Mouse (Mus musculus) lung, embryonic 14.5 days (tissue): ENCODE data around the gene Daam2. TPM values are rescaled to one million over a fixed set of nuclear protein-coding genes. Genes with fewer than 3 reads are reported as not detected.

Source experiments
- ATAC-seq: fragments of 200-750 bp; cut with Nextera tagmentation; 2 replicates; pipeline ENCODE4 v1.8.0; 2017; ENCODE audit warnings: mild to moderate bottlenecking, moderate TSS enrichment, moderate library complexity; ENCODE audit not compliant: insufficient read depth
- DNase-seq: peaks from one replicate; pipeline ENCODE4 v3.0.0-alpha.2; 2015
- H3K27ac ChIP-seq: fragments of 300-500 bp; sonication (generic); 2 replicates; pipeline ENCODE4 v1.5.1; 2014; ENCODE audit warnings: low read depth, mild to moderate bottlenecking, moderate library complexity
- H3K27me3 ChIP-seq: fragments of 300-500 bp; sonication (generic); 2 replicates; pipeline ENCODE4 v1.6.1; 2014; ENCODE audit warnings: low read length, control low read depth; ENCODE audit not compliant: insufficient read depth
- H3K36me3 ChIP-seq: fragments of 300-500 bp; sonication (generic); 2 replicates; pipeline ENCODE4 v1.6.1; 2014; ENCODE audit warnings: control low read depth; ENCODE audit not compliant: insufficient read depth
- H3K4me1 ChIP-seq: fragments of 300-500 bp; sonication (generic); 2 replicates; pipeline ENCODE4 v1.6.1; 2014; ENCODE audit warnings: antibody characterized with exemption, control low read depth; ENCODE audit not compliant: insufficient read depth
- H3K4me2 ChIP-seq: fragments of 300-500 bp; sonication (generic); 2 replicates; pipeline ENCODE4 v1.6.1; 2014; ENCODE audit warnings: mild to moderate bottlenecking
- H3K4me3 ChIP-seq: fragments of 300-500 bp; sonication (generic); 2 replicates; pipeline ENCODE4 v1.5.1; 2014; ENCODE audit warnings: low read depth, low read length
- H3K9ac ChIP-seq: fragments of 300-500 bp; sonication (generic); 2 replicates; pipeline ENCODE4 v1.6.1; 2014
- H3K9me3 ChIP-seq: fragments of 300-500 bp; sonication (generic); 2 replicates; pipeline ENCODE4 v1.6.1; 2016; ENCODE audit warnings: low read depth, low read length, control low read depth
- CTCF ChIP-seq: IDR thresholded peaks from 2 replicates; pipeline ENCODE4 v1.5.1; 2016; ENCODE audit warnings: antibody characterized with exemption, low read depth
- WGBS: fragments of 180-500 bp; shearing (Covaris S2); extraction: QIAGEN DNeasy Blood & Tissue Kit; methylation state at CpG from one replicate; pipeline ENCODE4 v1.1.7; 2014; 5-methylcytosine and 5-hydroxymethylcytosine counted together
- polyA plus RNA-seq: library from polyadenylated mRNA; unstranded; fragments of >200 nt; fragmentation: Nextera tagmentation; extraction: Ambion mirVana; gene quantifications from 2 replicates; pipeline ENCODE4 v1.2.1, GENCODE M21; 2014

Daam2 gene
- polyA plus RNA-seq, 1 experiment from 2014 or later: 18.1 TPM

GRCm38 (mm10) chr17:49568717-49569116 lies 4.6 kb upstream of the Daam2 start:
- no peak for TF ChIP-seq CTCF
- H3K27ac ChIP-seq: no peak overlapping the region
- DNase-seq (no peak), ATAC-seq (no peak)
- H3K9me3 ChIP-seq: no peaks in the 10 kb centered on the region; the same call in 1 of the 2 replicates
- no peaks in the 10 kb centered on the region for H3K36me3 ChIP-seq
- H3K4me3 ChIP-seq: no peak overlapping the region
- 62% methylated on average over 8 of the region's 8 CpGs for WGBS
- H3K4me1 ChIP-seq: no peaks in the 10 kb centered on the region
- H3K4me2 ChIP-seq: no peak overlapping the region
- H3K27me3 ChIP-seq: no peaks in the 10 kb centered on the region
- H3K9ac ChIP-seq: no peak overlapping the region

- no peaks in the 10 kb centered on the region for H3K36me3 ChIP-seq
- no peak for TF ChIP-seq CTCF
Measured at GRCm38 (mm10) chr17:49564489-49564888, 346 bp upstream of the Daam2 start.

GRCm38 (mm10) chr17:49563416-49563780 lies 745 bp downstream of the Daam2 start:
- peak; percentile 41; the same call in 1 of the 2 replicates for ATAC-seq
- no peaks in the 10 kb centered on the region for H3K36me3 ChIP-seq

More at GRCm38 (mm10) chr17:49564489-49564888, 346 bp upstream of the Daam2 start:
- Histone ChIP-seq H3K4me2 (peak overlapping the region; percentile 74), H3K27ac (peak overlapping the region; percentile 88), H3K27me3 (no peaks in the 10 kb centered on the region), H3K4me1 (0 out of 2 replicates have a peak, but pooled peaks cover 5% of the 10 kb centered on the region), H3K9me3 (no peaks in the 10 kb centered on the region), H3K9ac (peak overlapping the region; percentile 72), H3K4me3 (peak overlapping the region; percentile 52)
- ATAC-seq (peak; percentile 9; the same call in 1 of the 2 replicates), DNase-seq (no peak)
- WGBS: 21% methylated on average over 3 of the region's 3 CpGs

GRCm38 (mm10) chr17:49562701-49563415 lies 1.3 kb downstream of the Daam2 start:
- Histone ChIP-seq H3K27ac (peak overlapping the region; percentile 88), H3K4me2 (peak overlapping the region; percentile 74), H3K36me3 (no peaks in the 10 kb centered on the region), H3K9me3 (no peaks in the 10 kb centered on the region), H3K27me3 (no peaks in the 10 kb centered on the region), H3K4me3 (peak overlapping the region; percentile 52), H3K4me1 (0 out of 2 replicates have a peak, but pooled peaks cover 6% of the 10 kb centered on the region), H3K9ac (peak overlapping the region; percentile 72)
- TF ChIP-seq CTCF: no peak
- DNase-seq: peak; percentile 50
- WGBS: 7% methylated on average over 5 of the region's 5 CpGs
- ATAC-seq: peak; percentile 47

More at GRCm38 (mm10) chr17:49563416-49563780, 745 bp downstream of the Daam2 start:
- H3K9ac ChIP-seq: peak overlapping the region; percentile 72
- no peak for TF ChIP-seq CTCF
- peak overlapping the region; percentile 88 for H3K27ac ChIP-seq
- peak; percentile 19 for DNase-seq
- H3K27me3 ChIP-seq: no peaks in the 10 kb centered on the region
- 12% methylated on average over 4 of the region's 4 CpGs for WGBS
- H3K4me1 ChIP-seq: 0 out of 2 replicates have a peak, but pooled peaks cover 6% of the 10 kb centered on the region
- peak overlapping the region; percentile 74 for H3K4me2 ChIP-seq
- no peaks in the 10 kb centered on the region for H3K9me3 ChIP-seq
- peak overlapping the region; percentile 52 for H3K4me3 ChIP-seq

GRCm38 (mm10) chr17:49561985-49562384 lies 2.2 kb downstream of the Daam2 start:
- DNase-seq: peak; percentile 69
- H3K9ac ChIP-seq: peak overlapping the region; percentile 72; the same call in 1 of the 2 replicates

GRCm38 (mm10) chr17:49559786-49560289 lies 4.3 kb downstream of the Daam2 start:
- peak; percentile 47 for DNase-seq
- H3K27ac ChIP-seq: no peak overlapping the region
- no peak overlapping the region for H3K9ac ChIP-seq
- WGBS: 15% methylated on average over 5 of the region's 5 CpGs
- H3K36me3 ChIP-seq: no peaks in the 10 kb centered on the region
- peak overlapping the region; percentile 74 for H3K4me2 ChIP-seq
- no peak for TF ChIP-seq CTCF
- 0 out of 2 replicates have a peak, but pooled peaks cover 6% of the 10 kb centered on the region for H3K4me1 ChIP-seq
- ATAC-seq: no peak
- no peaks in the 10 kb centered on the region for H3K9me3 ChIP-seq
- no peaks in the 10 kb centered on the region for H3K27me3 ChIP-seq
- H3K4me3 ChIP-seq: no peak overlapping the region

More at GRCm38 (mm10) chr17:49561985-49562384, 2.2 kb downstream of the Daam2 start:
- Histone ChIP-seq H3K4me3 (peak overlapping the region; percentile 52), H3K4me2 (peak overlapping the region; percentile 74), H3K4me1 (0 out of 2 replicates have a peak, but pooled peaks cover 6% of the 10 kb centered on the region), H3K36me3 (no peaks in the 10 kb centered on the region), H3K9me3 (no peaks in the 10 kb centered on the region), H3K27me3 (no peaks in the 10 kb centered on the region), H3K27ac (0 out of 2 replicates have a peak overlapping the region, but pooled peaks have one; percentile 40)
- TF ChIP-seq CTCF: peak; percentile 47
- 54% methylated on average over 4 of the region's 4 CpGs for WGBS
- ATAC-seq: no peak

- Histone ChIP-seq H3K36me3 (no peaks in the 10 kb centered on the region), H3K27ac (no peak overlapping the region), H3K27me3 (no peaks in the 10 kb centered on the region), H3K9ac (no peak overlapping the region), H3K4me3 (no peak overlapping the region), H3K4me2 (no peak overlapping the region), H3K9me3 (no peaks in the 10 kb centered on the region), H3K4me1 (peaks cover 9% of the 10 kb centered on the region; the same call in 1 of the 2 replicates)
- 56% methylated on average over 3 of the region's 3 CpGs for WGBS
- ATAC-seq (peak; percentile 21; the same call in 1 of the 2 replicates), DNase-seq (no peak)
- no peak for TF ChIP-seq CTCF
Measured at GRCm38 (mm10) chr17:49556169-49556568, 8.0 kb downstream of the Daam2 start.
